Mouse (Mus musculus) gastrocnemius, postnatal 36 days (tissue): ENCODE measurements at regions not wholly inside any gene's neighbourhood (a gene's known extent, or its start where the extent isn't known, plus 50 kb on each side); places are given as distances from the start of the nearest gene placed in this dataset.

Experiments used
- DNase-seq, 2 experiments: peaks; one replicate each; pipeline ENCODE4 v3.0.0; 2022
- intact Hi-C: fragments of 180-260 bp; cut with DNase I; formaldehyde crosslinking; loops from one replicate; pipeline ENCODE4 v1.15.1; 2025

DNA sequence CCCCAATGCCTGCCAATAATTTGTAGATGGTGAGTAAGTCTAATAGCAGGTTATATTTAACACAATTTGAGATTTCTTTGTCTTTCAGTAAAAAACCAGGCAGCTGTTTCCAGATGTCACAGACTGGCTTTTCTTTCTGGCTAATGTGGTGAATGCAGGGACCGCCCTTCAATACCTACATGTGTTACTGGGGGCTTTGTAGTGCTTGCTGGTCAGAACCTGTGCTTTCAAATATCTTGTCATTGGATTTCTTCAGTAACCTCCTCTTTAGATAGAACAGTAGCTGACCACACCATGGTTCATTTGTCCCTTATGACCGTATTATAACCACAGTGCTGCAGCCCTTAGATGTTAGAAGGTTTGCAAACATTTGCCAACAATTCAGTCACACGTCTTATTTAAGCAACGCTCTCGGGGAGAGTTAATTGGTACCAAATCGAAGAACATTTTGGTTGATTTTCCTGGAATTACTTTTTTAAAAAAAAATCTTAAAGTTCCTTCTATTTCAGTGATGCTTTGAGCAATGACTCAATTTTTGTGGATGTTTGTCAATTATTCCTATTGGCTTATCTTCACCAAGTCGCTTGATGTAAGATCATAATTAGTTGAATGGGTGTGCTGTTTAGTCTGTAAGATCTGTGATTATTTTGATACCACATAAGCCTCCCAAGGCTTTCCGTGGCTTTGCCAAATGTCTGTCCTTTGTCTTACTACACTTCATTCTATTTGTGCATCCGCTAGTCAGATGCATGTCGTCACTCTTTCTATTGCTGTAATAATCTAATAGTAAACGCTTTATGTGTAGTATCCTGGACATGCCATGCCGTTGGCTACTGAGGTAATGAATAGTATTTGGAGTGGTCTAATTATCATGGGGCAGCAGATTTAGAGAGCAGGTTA is 436.9 kb upstream of the Meis1 start:
- intact Hi-C loops: no loop called here
- DNase-seq: no peak

GRCm38 (mm10) chr11:19456577-19456976 is 437.8 kb upstream of the Meis1 start:
- intact Hi-C loops: no loop called here

DNA sequence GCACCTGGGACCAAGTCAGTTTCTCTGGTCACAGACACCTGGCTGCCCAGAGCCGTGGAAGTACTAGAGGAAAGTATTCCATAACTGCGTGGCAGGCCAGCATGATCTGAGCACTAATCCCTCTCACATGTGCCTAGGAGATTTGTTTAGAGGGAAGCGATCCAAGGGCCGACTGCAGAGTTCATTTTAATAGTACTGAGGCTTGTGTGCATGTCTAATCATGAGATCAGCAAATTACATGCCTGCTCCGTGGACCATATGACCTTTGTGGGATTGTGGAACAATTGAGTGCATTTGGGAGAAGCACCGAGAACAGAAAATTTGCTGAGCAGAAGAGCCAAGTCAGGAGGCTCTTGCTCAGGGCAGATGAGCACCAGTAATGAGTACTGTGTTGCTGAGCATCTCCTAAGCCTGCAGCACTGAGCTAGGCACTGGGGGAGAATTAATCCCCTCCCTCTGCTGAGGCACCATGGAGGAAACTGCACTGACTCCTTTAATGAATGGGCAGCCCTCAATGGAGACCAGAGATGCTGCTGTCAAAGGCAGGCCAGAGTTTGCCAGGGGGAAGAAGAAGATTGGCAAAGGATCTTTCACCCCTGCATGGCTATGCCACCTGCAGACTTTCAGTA is 445.1 kb upstream of the Meis1 start:
- no peak for DNase-seq
- intact Hi-C loops: no loop called here

More at GRCm38 (mm10) chr11:19456577-19456976, 437.8 kb upstream of the Meis1 start:
- no peak for DNase-seq

DNA sequence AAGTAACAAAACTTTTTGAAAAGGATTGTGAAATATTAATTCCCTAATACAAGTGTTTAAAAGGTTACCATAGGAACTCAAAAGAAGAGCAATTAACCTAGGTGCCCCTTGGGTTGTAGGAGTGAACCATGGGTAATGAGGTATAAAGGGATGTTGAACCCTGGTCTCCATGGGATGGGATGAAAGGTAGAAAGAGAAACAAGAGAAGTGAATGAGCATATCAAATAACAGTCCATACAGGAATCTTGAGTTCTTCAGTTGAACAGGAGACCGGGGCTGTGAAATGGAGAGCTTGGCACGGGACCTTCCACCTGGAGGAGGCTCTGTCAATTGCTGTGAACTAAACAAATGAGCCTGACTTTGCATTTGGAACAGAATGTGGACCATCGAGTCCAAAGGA is 449.6 kb upstream of the Meis1 start:
- no peak for DNase-seq
- intact Hi-C loops: no loop called here

DNA sequence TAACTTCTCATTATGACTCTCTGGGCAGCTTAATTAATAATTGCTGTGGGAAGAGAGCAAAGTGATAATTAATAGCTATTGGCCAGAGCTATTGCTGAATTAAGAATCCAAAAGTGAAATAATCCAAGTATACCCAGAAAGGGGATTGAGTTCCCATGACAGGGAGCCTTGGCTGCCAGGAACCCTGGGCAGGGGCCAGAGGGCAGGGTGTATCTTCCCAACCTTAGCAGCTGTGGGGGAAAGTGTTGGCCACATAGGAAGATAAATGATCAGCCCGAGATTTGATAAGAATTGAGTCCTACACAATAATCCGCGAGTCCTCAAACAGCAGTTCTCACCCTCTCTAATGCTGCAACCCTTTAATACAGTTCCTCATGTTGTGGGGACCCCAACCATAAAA is 450.0 kb upstream of the Meis1 start:
- no peak for DNase-seq
- intact Hi-C loops: no loop called here

- DNase-seq: no peak
- intact Hi-C loops: no loop called here
Observed at GRCm38 (mm10) chr11:19470648-19471341, 452.0 kb upstream of the Meis1 start.

DNA sequence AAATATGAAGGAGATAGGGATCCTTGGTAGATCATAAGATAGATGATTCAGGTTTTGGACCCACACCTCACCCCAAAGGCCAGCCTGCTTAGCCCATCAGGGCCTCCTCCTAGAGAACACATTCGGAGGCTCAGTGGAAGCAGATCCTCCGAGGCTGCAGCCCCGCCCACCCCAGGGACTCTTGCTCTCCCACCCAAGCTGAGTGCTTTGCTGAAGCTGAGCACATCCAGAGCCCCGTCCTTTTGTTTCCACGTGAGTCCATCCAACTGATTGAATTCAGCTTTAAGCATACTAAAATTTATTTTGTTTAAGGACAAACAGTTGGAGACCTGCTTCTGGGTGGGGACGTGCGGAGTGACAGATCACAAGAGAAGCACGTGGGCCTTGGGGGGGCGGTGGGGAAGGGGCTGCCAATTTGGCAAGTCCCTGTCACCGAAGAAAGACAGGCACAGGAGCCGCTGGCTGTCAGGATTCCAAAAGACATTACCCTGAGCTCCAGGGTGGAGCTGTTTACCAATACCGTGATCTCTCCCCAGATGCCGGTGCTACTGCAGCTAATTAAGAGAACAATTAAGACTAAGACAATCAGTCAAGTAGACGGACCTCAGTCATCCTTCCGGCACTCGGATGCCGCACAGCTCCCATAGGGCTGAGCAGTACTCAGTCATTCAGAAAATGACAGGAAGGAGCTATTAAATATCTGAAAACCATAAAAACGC is 448.9 kb upstream of the Spred2 start:
- intact Hi-C loops: no loop called here
- DNase-seq: no peak

DNA sequence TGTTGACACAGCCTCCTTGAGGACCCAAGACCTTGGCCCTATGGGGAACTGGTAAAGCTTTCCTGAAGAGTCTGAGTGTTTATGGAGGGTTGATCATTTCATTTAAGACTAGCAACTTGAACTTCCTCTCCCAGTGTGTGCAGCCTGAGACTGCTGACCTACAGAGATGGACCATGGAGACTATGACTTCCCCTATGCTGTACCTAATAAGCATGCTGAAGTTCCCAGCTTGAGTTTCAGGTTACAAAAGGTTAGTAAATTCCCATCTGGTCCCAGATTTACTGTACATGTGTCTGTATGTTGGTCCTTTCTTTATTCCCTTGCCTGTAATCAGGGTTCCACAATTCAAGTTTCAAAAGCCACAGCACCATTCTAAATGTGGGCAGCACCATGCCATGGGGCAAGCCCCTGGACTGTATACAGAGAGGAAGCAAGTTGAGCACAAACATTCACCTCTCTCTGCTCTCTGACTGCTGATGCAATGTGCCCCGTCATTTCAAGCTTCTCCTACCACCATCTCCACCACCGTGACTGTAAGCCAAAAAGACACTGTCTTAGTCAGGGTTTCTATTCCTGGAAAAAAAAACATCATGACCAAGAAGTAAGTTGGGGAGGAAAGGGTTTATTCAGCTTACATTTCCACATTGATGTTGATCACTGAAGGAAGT is 431.0 kb upstream of the Spred2 start:
- no peak for DNase-seq
- intact Hi-C loops: no loop called here

GRCm38 (mm10) chr11:19521721-19522120 is 402.5 kb upstream of the Spred2 start:
- DNase-seq: no peak
- intact Hi-C loops: no loop called here

- intact Hi-C loops: no loop called here
- no peak for DNase-seq
Observed at GRCm38 (mm10) chr11:19523853-19524487, 400.2 kb upstream of the Spred2 start.

- no peak for DNase-seq
- intact Hi-C loops: no loop called here
Observed at GRCm38 (mm10) chr11:19529126-19529525, 395.0 kb upstream of the Spred2 start.

DNA sequence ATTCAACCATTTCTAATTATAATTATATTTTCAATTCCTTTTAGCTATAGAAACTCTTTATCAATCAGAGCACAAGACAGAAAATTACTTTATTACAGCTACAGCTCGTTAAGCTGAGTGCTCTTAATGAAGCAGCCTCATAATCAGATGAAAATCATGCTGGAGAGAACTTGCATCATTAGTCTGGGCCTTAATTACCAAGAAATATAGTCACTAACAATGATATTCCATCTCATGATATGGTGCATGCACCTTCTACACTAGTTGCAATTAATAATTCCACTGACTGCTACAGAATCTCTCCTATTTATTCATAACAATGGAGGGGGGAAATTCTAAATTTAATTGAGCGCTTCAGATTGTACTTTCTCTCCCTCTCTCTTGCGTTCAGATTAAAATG is 393.5 kb upstream of the Spred2 start:
- DNase-seq: no peak
- intact Hi-C loops: loop anchor here (5.0 to 10.0 kb wide), 4 partner anchors 114 to 656 kb away; no protein-coding TSS in a partner anchor

DNA sequence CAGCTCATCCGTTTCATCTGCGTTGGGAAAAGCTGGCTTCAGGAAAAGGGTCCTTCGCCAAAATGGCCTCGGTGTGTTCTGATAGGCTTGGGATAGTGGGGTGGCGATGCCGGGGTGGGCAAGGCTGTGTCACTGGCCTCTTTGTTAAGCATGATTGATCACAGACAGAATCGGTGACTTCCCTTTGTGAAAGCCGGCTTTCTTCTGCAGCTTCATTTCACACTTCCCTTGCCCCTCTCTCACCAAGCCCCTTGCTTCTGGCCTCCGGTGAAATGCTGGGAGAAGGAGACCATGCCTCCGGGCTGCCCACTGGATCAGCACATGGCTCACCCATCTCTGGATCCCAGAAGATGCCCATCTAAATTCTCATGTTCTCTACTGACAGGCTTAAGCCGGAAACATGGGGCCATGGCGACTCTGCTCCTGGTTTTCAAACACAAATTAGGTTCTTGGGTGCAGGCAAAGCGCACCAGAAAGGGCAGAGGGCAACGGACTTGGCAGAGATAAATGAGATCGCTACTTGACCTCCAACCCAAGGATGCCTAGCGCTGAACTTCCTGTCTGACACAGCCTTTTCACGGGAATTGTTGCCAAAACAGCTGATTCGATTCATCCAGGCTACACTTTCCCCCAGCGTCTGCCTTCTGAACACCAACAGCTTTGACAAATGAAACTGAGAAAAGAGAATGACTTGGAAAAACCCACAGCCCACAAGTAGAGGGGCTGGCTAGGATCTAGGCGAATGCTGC is 392.7 kb upstream of the Spred2 start:
- intact Hi-C loops: loop anchor here (5.0 to 10.0 kb wide), 4 partner anchors 113 to 657 kb away; no protein-coding TSS in a partner anchor
- no peak for DNase-seq

- DNase-seq: no peak
- intact Hi-C loops: loop anchor here (5.0 to 10.0 kb wide), 4 partner anchors 112 to 658 kb away; no protein-coding TSS in a partner anchor
Observed at GRCm38 (mm10) chr11:19532867-19533266, 391.3 kb upstream of the Spred2 start.

- no peak for DNase-seq
- intact Hi-C loops: loop anchor here (5.0 to 10.0 kb wide), 4 partner anchors 111 to 659 kb away; no protein-coding TSS in a partner anchor
Observed at GRCm38 (mm10) chr11:19533701-19534100, 390.5 kb upstream of the Spred2 start.

- intact Hi-C loops: loop anchor here (10.0 kb wide), 3 partner anchors 110 to 660 kb away; no protein-coding TSS in a partner anchor
Observed at GRCm38 (mm10) chr11:19535215-19535614, 389.0 kb upstream of the Spred2 start.

DNA sequence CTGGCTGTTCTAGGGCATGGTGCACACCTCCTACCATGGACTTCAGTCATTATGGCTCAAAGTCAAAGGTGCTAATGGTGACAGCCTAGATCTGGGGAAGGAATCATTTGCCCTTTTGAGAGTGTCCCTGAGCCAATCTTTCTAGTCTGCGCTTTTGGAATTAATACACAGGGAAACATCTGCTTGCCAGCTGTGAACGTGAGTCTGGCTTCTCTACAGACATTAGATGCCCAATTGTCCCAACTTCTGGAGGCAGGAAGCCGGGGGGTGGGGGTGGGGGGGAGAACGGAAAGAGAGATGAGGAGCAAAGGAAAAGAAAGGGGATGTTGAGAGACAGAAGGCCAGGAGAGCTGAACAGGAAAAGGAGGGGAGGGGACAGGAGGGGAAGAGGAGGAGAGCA is 377.9 kb upstream of the Spred2 start:
- DNase-seq: no peak
- intact Hi-C loops: no loop called here

More at GRCm38 (mm10) chr11:19535215-19535614, 389.0 kb upstream of the Spred2 start:
- DNase-seq: no peak

DNA sequence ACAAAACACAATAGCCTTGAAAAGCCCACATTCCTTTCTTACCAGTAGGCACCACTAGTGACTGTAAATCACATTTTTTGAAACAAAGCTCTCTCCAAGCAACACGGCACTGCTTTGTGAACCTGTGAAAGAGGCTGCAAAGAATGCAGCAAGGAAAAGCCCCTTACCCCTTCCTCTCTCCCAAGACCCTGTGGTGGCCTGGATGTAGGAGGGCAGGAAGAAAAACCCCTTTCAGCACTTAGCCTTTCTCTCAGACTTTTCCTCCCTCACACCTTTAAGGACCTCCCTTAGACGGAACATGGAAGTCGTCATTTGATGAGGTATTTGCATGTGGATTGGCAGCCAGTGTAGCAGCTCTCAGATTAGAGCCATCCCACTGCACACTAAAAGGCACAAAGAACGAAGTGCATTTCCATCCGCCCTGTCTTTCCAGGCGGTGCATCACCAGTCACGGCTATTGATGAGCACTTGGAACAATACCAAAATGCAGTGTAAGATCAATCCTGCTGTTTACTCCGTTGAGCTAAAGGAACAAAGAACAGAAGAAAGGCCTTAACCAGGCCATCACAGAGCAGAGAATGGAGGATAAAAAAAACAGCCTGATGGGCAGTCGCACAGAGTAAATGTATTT is 369.7 kb upstream of the Spred2 start:
- intact Hi-C loops: no loop called here
- no peak for DNase-seq
